Mouse (Mus musculus) stomach, postnatal 0 days (tissue): ENCODE measurements around the gene Cdkn2aipnl.

Experiments used
- CTCF ChIP-seq: IDR thresholded peaks from 2 replicates; pipeline ENCODE4 v1.5.1; 2016; ENCODE audit warnings: antibody characterized with exemption, low read depth, mild to moderate bottlenecking, moderate library complexity
- EP300 ChIP-seq: optimal IDR thresholded peaks from 2 replicates; pipeline ENCODE3; 2016; ENCODE audit warnings: antibody characterized with exemption

DNA sequence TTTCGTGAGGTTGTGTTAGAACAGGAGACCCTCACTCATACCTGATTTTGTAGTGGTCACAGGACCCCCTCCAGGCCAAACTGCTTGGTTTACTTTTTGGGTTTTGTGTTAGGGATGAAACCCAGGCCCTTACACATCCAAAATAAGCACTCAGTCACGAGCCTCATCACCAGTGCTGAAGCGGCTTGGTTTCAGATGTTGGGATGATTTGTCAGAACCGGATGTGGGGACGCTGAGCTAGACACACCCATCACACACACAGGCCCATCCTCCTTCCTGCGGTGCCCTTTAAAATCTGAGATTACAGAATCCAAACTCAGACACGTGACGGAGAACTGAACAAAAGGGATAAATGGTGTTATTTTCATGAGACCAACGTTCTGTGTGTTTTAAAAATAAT, 1.4 kb downstream of the Cdkn2aipnl start:
- no peak for TF ChIP-seq EP300
- no peak for TF ChIP-seq CTCF
